Mouse (Mus musculus) erythroblast, embryonic 14.5 days (primary cell): Measurements from ENCODE around the gene Echs1. TPM values are rescaled to one million over a fixed set of nuclear protein-coding genes. Genes with fewer than 3 reads are reported as not detected.

ENCODE experiments used
- H3K27me3 ChIP-seq: 2 replicates; pipeline ENCODE4 v1.6.1; 2012; ENCODE audit warnings: inconsistent platforms; ENCODE audit not compliant: control insufficient read depth
- H3K36me3 ChIP-seq: 2 replicates; pipeline ENCODE4 v1.6.1; 2012; ENCODE audit warnings: mild to moderate bottlenecking, inconsistent platforms; ENCODE audit not compliant: control insufficient read depth
- H3K4me1 ChIP-seq: 2 replicates; pipeline ENCODE4 v1.6.1; 2012; ENCODE audit warnings: inconsistent platforms; ENCODE audit not compliant: control insufficient read depth
- H3K4me3 ChIP-seq: replicated peaks from 2 replicates; pipeline ENCODE3; 2012; ENCODE audit warnings: moderate library complexity, mild to moderate bottlenecking, inconsistent platforms
- H3K9me3 ChIP-seq: 2 replicates; pipeline ENCODE4 v1.6.1; 2012; ENCODE audit warnings: low read length, inconsistent platforms, mixed read lengths; ENCODE audit not compliant: control insufficient read depth
- GATA1 ChIP-seq: IDR thresholded peaks from 2 replicates; pipeline ENCODE4 v1.6.1; 2012; ENCODE audit warnings: low read length, inconsistent platforms, mixed read lengths
- TAL1 ChIP-seq: IDR thresholded peaks from 3 replicates; pipeline ENCODE4 v1.6.1; 2012; ENCODE audit warnings: low read length, inconsistent platforms, mixed read lengths
- polyA plus RNA-seq: library from polyadenylated mRNA; stranded (reverse); fragments of >175 nt; gene quantifications from 2 replicates; pipeline ENCODE4 v1.2.3, GENCODE M21; 2012

The Echs1 gene
- polyA plus RNA-seq, 1 experiment: 0.14 TPM

DNA sequence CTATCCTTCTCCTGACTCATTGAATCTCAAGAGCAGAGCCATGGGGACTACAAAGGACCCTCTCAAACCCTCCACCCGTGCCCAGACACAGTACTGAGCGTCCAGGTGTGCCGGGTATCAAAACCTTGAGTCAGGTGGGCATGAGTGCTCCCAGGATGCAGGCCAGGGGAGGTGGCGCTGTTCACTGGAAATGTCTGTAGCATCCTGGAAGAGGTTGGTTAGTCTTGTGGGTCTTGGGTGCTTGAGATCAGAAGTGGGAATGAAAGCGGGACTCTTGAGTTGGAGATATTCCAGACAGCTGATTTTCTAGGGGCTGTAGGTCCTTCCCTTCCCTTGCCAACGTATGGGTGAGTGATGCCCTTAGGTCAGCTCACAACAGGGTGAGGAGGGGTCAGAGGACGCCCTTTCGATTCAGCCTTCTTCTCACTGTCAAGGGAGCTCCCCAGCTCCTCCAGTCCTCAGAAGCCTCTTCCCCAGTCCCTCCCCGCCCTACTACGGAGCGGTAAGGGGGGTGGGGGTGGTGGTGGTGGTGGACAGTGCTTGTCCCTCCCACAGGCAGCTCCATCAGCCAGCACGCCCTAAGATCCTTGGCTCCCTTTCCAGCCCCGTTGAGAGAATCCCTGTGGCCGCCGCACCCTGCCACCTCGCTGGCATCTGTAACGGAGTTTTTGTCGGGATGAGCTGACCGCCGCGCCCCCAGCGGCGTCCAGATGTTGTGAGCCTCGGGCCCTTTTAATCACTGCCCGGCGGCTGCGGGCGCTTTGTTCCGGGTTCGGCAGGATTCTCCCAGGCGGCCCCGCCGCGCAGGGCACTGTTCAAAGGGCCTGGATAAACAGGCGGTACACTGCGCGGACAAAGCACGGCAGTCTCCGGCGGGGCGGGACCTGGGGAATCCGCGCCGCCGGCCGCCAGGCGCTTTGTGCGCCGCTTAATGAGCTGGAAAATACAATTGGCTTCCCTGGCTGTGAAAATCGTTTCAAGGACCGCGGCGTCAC lies 58.6 kb downstream of the Echs1 start:
- Histone ChIP-seq H3K4me1 (no peaks in the 10 kb centered on the region), H3K27me3 (peaks cover 94% of the 10 kb centered on the region), H3K9me3 (0 out of 2 replicates have a peak, but pooled peaks cover 2% of the 10 kb centered on the region), H3K36me3 (no peaks in the 10 kb centered on the region), H3K4me3 (no peak overlapping the region)
- no peak for TF ChIP-seq TAL1
- no peak for TF ChIP-seq GATA1

Other genes starting within 250 kb of the Echs1 start
- gene Kndc1, start 221.8 kb downstream of the Echs1 start, polyA plus RNA-seq: 0.01 TPM in 1 of 2 replicates, not detected in the other
- not detected in 2 replicates for gene Utf1, start 172.7 kb downstream of the Echs1 start, polyA plus RNA-seq
- gene 6430531B16Rik, start 137.7 kb downstream of the Echs1 start, polyA plus RNA-seq: not detected in 2 replicates
- 0.05 and 0.21 TPM in 2 replicates for gene Adam8, start 123.9 kb downstream of the Echs1 start, polyA plus RNA-seq
- gene Zfp511, start 80.1 kb downstream of the Echs1 start, polyA plus RNA-seq: 4.2 and 4.6 TPM in 2 replicates
- 1.0 and 1.5 TPM in 2 replicates for gene Tubgcp2, start 79.8 kb downstream of the Echs1 start, polyA plus RNA-seq
- not detected in 2 replicates for gene Msx3, start 67.4 kb downstream of the Echs1 start, polyA plus RNA-seq
- gene Caly, start 33.9 kb downstream of the Echs1 start, polyA plus RNA-seq: 0.04 TPM in 1 of 2 replicates, not detected in the other
- not detected in 2 replicates for gene Prap1, start 23.1 kb downstream of the Echs1 start, polyA plus RNA-seq
- 1.0 and 2.8 TPM in 2 replicates for gene Fuom, start 14.0 kb downstream of the Echs1 start, polyA plus RNA-seq
- gene Paox, start 677 bp downstream of the Echs1 start, polyA plus RNA-seq: 0.14 TPM in 1 of 2 replicates, not detected in the other
- gene Mtg1, start 21.1 kb upstream of the Echs1 start, polyA plus RNA-seq: 0.30 and 0.58 TPM in 2 replicates
- not detected in 2 replicates for gene Sprn, start 38.4 kb upstream of the Echs1 start, polyA plus RNA-seq
- not detected in 2 replicates for gene Olfr522, start 48.3 kb upstream of the Echs1 start, polyA plus RNA-seq
- gene Olfr523, start 56.7 kb upstream of the Echs1 start, polyA plus RNA-seq: not detected in 2 replicates
- gene Olfr524, start 89.5 kb upstream of the Echs1 start, polyA plus RNA-seq: 0.03 TPM in 1 of 2 replicates, not detected in the other
- gene Cd163l1, start 101.8 kb upstream of the Echs1 start, polyA plus RNA-seq: not detected in 2 replicates
- gene 5830411N06Rik, start 130.8 kb upstream of the Echs1 start, polyA plus RNA-seq: not detected in 2 replicates
- gene Olfr525, start 204.4 kb upstream of the Echs1 start, polyA plus RNA-seq: not detected in 2 replicates
- not detected in 2 replicates for gene Olfr527, start 217.5 kb upstream of the Echs1 start, polyA plus RNA-seq
- not detected in 2 replicates for gene Olfr60, start 245.2 kb upstream of the Echs1 start, polyA plus RNA-seq